Mouse (Mus musculus): ENCODE measurements around the gene Mrtfa. TPM values are rescaled to one million over a fixed set of nuclear protein-coding genes. Genes with fewer than 3 reads are reported as not detected.

Gene Mrtfa
- polyA plus RNA-seq, 1 experiment from 2014 or later = 23.6 TPM

- H3K27ac ChIP-seq = no peak overlapping the region
- no peak overlapping the region for H3K4me3 ChIP-seq
- H3K4me2 ChIP-seq (replicated peaks) = no peak overlapping the region
- H3K9me3 ChIP-seq = no peaks in the 10 kb centered on the region
- no peaks in the 10 kb centered on the region for H3K36me3 ChIP-seq
- H3K9ac ChIP-seq = no peak overlapping the region
- peaks cover 11% of the 10 kb centered on the region; the same call in 1 of the 2 replicates for H3K4me1 ChIP-seq
- no peaks in the 10 kb centered on the region for H3K27me3 ChIP-seq
- ATAC-seq (ENCODE audit: insufficient number of reproducible peaks, insufficient read depth, low FRiP score, low TSS enrichment) = no peak
- 86% methylated on average over 2 of the region's 2 CpGs for WGBS
Measured at GRCm38 (mm10) chr15:81154846-81155624, 35.5 kb downstream of the Mrtfa start.

DNA sequence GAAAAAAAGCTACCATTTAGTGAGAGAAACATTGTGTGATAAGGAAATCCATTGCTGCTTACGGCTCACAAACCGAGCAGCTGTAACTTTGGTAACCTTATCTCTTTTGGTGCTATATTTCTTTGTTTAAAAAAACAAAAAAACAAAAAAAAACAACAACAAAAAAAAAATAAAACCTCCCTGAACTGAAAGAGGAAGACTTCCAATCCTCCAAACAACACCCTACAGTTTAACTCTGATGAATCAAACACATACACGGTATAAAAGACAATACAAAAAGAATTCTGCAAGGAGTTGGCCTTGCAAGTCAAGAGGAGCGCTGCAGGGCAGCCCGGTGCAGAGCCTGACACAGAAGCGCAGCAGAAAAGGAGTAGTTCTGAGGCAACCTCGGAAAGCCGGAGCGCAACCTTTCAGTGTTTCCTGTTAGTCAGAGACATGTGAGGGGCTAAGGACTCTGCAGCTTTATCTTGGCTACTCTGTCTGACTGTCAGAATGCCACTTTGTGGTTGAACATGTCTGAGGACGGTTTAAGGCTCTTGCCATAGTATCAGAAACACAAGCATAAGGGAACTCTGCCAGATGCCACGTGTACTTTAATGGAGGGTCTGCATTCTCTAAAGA lies 48.5 kb downstream of the Mrtfa start:
- 79% methylated on average over 11 of the region's 11 CpGs for WGBS

GRCm38 (mm10) chr15:81140004-81140403 lies 50.6 kb downstream of the Mrtfa start:
- Histone ChIP-seq H3K27me3 (no peaks in the 10 kb centered on the region), H3K4me1 (peaks cover 13% of the 10 kb centered on the region), H3K4me3 (no peak overlapping the region), H3K27ac (no peak overlapping the region), H3K36me3 (no peaks in the 10 kb centered on the region), H3K9ac (no peak overlapping the region), H3K4me2 (replicated peaks) (no peak overlapping the region), H3K9me3 (no peaks in the 10 kb centered on the region)
- no peak for ATAC-seq (ENCODE audit: insufficient number of reproducible peaks, insufficient read depth, low FRiP score, low TSS enrichment)
- 76% methylated on average over 5 of the region's 5 CpGs for WGBS

More for the DNA sequence above, 48.5 kb downstream of the Mrtfa start:
- Histone ChIP-seq H3K4me2 (replicated peaks) (no peak overlapping the region), H3K36me3 (no peaks in the 10 kb centered on the region), H3K4me1 (peaks cover 11% of the 10 kb centered on the region), H3K27me3 (no peaks in the 10 kb centered on the region), H3K27ac (no peak overlapping the region), H3K9ac (no peak overlapping the region), H3K9me3 (no peaks in the 10 kb centered on the region), H3K4me3 (no peak overlapping the region)
- no peak for ATAC-seq (ENCODE audit: insufficient number of reproducible peaks, insufficient read depth, low FRiP score, low TSS enrichment)

GRCm38 (mm10) chr15:81137298-81137697 lies 53.3 kb downstream of the Mrtfa start:
- Histone ChIP-seq H3K4me1 (peaks cover 22% of the 10 kb centered on the region), H3K36me3 (no peaks in the 10 kb centered on the region), H3K4me3 (no peak overlapping the region), H3K9me3 (no peaks in the 10 kb centered on the region), H3K27ac (peak overlapping the region; percentile 19), H3K27me3 (no peaks in the 10 kb centered on the region), H3K4me2 (replicated peaks) (no peak overlapping the region; the same call in 1 of the 2 replicates), H3K9ac (no peak overlapping the region)
- WGBS = 16% methylated on average over 6 of the region's 6 CpGs
- no peak for ATAC-seq (ENCODE audit: insufficient number of reproducible peaks, insufficient read depth, low FRiP score, low TSS enrichment)

GRCm38 (mm10) chr15:81133781-81134180 lies 56.8 kb downstream of the Mrtfa start:
- WGBS = 94% methylated on average over 2 of the region's 2 CpGs
- no peak overlapping the region for H3K4me3 ChIP-seq
- H3K4me1 ChIP-seq = peaks cover 31% of the 10 kb centered on the region
- H3K9me3 ChIP-seq = no peaks in the 10 kb centered on the region
- no peak for ATAC-seq (ENCODE audit: insufficient number of reproducible peaks, insufficient read depth, low FRiP score, low TSS enrichment)
- no peak overlapping the region for H3K4me2 ChIP-seq (replicated peaks)
- no peaks in the 10 kb centered on the region for H3K27me3 ChIP-seq
- no peaks in the 10 kb centered on the region for H3K36me3 ChIP-seq
- no peak overlapping the region for H3K9ac ChIP-seq
- H3K27ac ChIP-seq = no peak overlapping the region

- no peak overlapping the region for H3K4me2 ChIP-seq (replicated peaks)
- ATAC-seq (ENCODE audit: insufficient number of reproducible peaks, insufficient read depth, low FRiP score, low TSS enrichment) = no peak
- WGBS = 88% methylated on average over 5 of the region's 5 CpGs
- H3K36me3 ChIP-seq = no peaks in the 10 kb centered on the region
- no peak overlapping the region for H3K9ac ChIP-seq
- no peak overlapping the region for H3K4me3 ChIP-seq
- H3K27me3 ChIP-seq = no peaks in the 10 kb centered on the region
- H3K4me1 ChIP-seq = peaks cover 28% of the 10 kb centered on the region
- H3K9me3 ChIP-seq = no peaks in the 10 kb centered on the region
- H3K27ac ChIP-seq = no peak overlapping the region
Measured at GRCm38 (mm10) chr15:81131152-81131551, 59.4 kb downstream of the Mrtfa start.

GRCm38 (mm10) chr15:81129970-81130369 lies 60.6 kb downstream of the Mrtfa start:
- H3K9ac ChIP-seq = no peak overlapping the region
- H3K36me3 ChIP-seq = no peaks in the 10 kb centered on the region
- WGBS = 78% methylated on average over 8 of the region's 8 CpGs
- no peaks in the 10 kb centered on the region for H3K9me3 ChIP-seq
- H3K27ac ChIP-seq = no peak overlapping the region
- no peak for ATAC-seq (ENCODE audit: insufficient number of reproducible peaks, insufficient read depth, low FRiP score, low TSS enrichment)
- H3K4me3 ChIP-seq = no peak overlapping the region
- H3K27me3 ChIP-seq = no peaks in the 10 kb centered on the region
- peaks cover 28% of the 10 kb centered on the region for H3K4me1 ChIP-seq
- no peak overlapping the region for H3K4me2 ChIP-seq (replicated peaks)

GRCm38 (mm10) chr15:81128155-81128838 lies 62.3 kb downstream of the Mrtfa start:
- H3K4me1 ChIP-seq = peaks cover 28% of the 10 kb centered on the region
- WGBS = 56% methylated on average over 5 of the region's 5 CpGs
- H3K27ac ChIP-seq = no peak overlapping the region
- no peak overlapping the region for H3K4me3 ChIP-seq
- H3K4me2 ChIP-seq (replicated peaks) = no peak overlapping the region
- H3K9ac ChIP-seq = no peak overlapping the region
- H3K36me3 ChIP-seq = no peaks in the 10 kb centered on the region
- H3K27me3 ChIP-seq = no peaks in the 10 kb centered on the region
- ATAC-seq (ENCODE audit: insufficient number of reproducible peaks, insufficient read depth, low FRiP score, low TSS enrichment) = 0 out of 2 replicates have a peak, but pooled peaks have one; percentile 22
- H3K9me3 ChIP-seq = no peaks in the 10 kb centered on the region

- H3K4me2 ChIP-seq (replicated peaks) = no peak overlapping the region
- 92% methylated on average over 2 of the region's 2 CpGs for WGBS
- no peak for ATAC-seq (ENCODE audit: insufficient number of reproducible peaks, insufficient read depth, low FRiP score, low TSS enrichment)
Measured at GRCm38 (mm10) chr15:81124282-81124681, 66.3 kb downstream of the Mrtfa start.

DNA sequence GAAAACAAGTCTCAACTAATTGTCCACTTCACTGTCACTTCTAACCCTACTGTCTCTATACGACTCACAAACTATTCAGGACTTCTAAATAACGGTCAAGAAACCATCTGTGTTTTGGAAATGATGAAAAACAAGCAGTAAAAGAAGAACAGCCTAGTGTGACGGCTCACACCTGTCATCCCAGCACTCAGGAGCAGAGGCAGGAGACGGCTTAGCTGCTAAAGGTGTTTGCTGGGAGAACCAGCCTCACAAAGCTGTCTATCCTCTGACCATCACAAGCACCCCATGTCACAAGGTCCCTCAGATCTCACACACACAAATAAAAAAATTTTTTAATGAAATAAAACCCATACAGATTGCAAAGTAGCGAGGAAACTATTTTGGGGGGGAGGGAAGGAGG lies 67.4 kb downstream of the Mrtfa start:
- H3K27me3 ChIP-seq = no peaks in the 10 kb centered on the region
- H3K36me3 ChIP-seq = no peaks in the 10 kb centered on the region
- WGBS = 75% methylated on average over 5 of the region's 5 CpGs
- H3K27ac ChIP-seq = no peak overlapping the region
- no peak for ATAC-seq (ENCODE audit: insufficient number of reproducible peaks, insufficient read depth, low FRiP score, low TSS enrichment)
- no peaks in the 10 kb centered on the region for H3K9me3 ChIP-seq
- no peak overlapping the region for H3K9ac ChIP-seq
- no peak overlapping the region for H3K4me3 ChIP-seq
- H3K4me2 ChIP-seq (replicated peaks) = no peak overlapping the region
- H3K4me1 ChIP-seq = 0 out of 2 replicates have a peak, but pooled peaks cover 9% of the 10 kb centered on the region

More at GRCm38 (mm10) chr15:81124282-81124681, 66.3 kb downstream of the Mrtfa start:
- Histone ChIP-seq H3K9me3 (no peaks in the 10 kb centered on the region), H3K36me3 (no peaks in the 10 kb centered on the region), H3K9ac (no peak overlapping the region), H3K27me3 (no peaks in the 10 kb centered on the region), H3K27ac (no peak overlapping the region), H3K4me3 (no peak overlapping the region), H3K4me1 (0 out of 2 replicates have a peak, but pooled peaks cover 21% of the 10 kb centered on the region)

- no peaks in the 10 kb centered on the region for H3K27me3 ChIP-seq
- no peaks in the 10 kb centered on the region for H3K9me3 ChIP-seq
- no peak overlapping the region for H3K27ac ChIP-seq
- ATAC-seq (ENCODE audit: insufficient number of reproducible peaks, insufficient read depth, low FRiP score, low TSS enrichment) = no peak
- 0 out of 2 replicates have a peak, but pooled peaks cover 6% of the 10 kb centered on the region for H3K4me1 ChIP-seq
- H3K4me3 ChIP-seq = no peak overlapping the region
- no peaks in the 10 kb centered on the region for H3K36me3 ChIP-seq
- no peak overlapping the region for H3K9ac ChIP-seq
- H3K4me2 ChIP-seq (replicated peaks) = no peak overlapping the region
- 57% methylated on average over 4 of the region's 4 CpGs for WGBS
Measured at GRCm38 (mm10) chr15:81122535-81122934, 68.0 kb downstream of the Mrtfa start.
